Mouse (Mus musculus): Measurements from ENCODE around the gene Snph.

DNA sequence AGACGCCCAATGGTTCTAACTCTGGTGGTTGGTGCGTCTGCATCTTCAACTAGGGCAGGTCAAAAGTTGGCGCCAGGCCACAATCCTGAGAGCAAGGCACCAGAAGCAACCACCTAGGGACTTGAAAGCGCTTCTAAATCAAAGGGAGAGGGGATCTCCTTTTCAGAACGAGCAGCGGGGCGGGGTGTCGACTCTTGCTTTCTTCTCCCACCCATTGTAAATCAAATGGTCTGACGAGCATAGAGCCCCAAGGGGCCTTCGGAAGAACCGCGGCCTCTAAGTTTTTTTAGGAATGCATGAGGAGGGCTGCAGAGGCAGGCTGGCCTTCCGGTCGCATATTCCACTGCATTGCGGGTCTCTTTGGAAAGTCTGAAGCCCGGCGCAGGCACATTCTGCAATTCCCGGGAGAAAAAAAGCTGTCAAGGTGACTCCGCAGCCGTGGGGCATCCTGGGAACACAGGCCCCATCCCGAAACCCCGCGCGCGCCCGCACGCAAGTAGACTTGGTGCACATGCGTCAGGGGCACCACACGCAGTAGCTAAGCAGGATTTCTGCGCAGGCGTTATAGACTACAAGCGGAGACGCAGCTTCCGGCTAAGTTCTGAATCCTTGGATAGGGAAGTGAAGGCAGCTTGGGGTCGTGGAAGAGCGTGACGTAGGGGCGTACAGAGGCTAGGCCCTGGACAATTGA, 56.5 kb downstream of the Snph start:
- no peak for TF ChIP-seq POLR2A (IDR thresholded peaks at IDR 0.05; ENCODE audit: borderline replicate concordance, control insufficient read depth, low read depth, low read length)
- no peak for TF ChIP-seq CTCF (IDR thresholded peaks at IDR 0.05; ENCODE audit: control insufficient read depth, insufficient read depth, low read length)
